Mouse (Mus musculus) heart, postnatal 0 days (tissue): ENCODE results near the gene Ext2. TPM values are rescaled to one million over a fixed set of nuclear protein-coding genes. Genes with fewer than 3 reads are reported as not detected.

Experiments used
- ATAC-seq: fragments of 200-750 bp; cut with Nextera tagmentation; 2 replicates; pipeline ENCODE4 v1.8.0; 2017; ENCODE audit warnings: low read depth, moderate number of reproducible peaks, moderate library complexity; ENCODE audit not compliant: insufficient read depth
- DNase-seq: peaks from one replicate; pipeline ENCODE4 v3.0.0-alpha.2; 2016; ENCODE audit warnings: low spot score
- H3K27ac ChIP-seq: fragments of 300-500 bp; sonication (generic); 2 replicates; pipeline ENCODE4 v1.5.1; 2014; ENCODE audit warnings: low read depth, mild to moderate bottlenecking
- H3K27me3 ChIP-seq: fragments of 300-500 bp; sonication (generic); 2 replicates; pipeline ENCODE4 v1.6.1; 2014; ENCODE audit warnings: low read length, mixed read lengths; ENCODE audit not compliant: control insufficient read depth, insufficient read depth
- H3K36me3 ChIP-seq: fragments of 300-500 bp; sonication (generic); replicated peaks from 2 replicates; pipeline ENCODE4 v1.6.1; 2014; ENCODE audit warnings: low read length, mixed read lengths; ENCODE audit not compliant: control insufficient read depth, insufficient read depth
- H3K4me1 ChIP-seq: fragments of 300-500 bp; sonication (generic); 2 replicates; pipeline ENCODE4 v1.6.1; 2014; ENCODE audit warnings: antibody characterized with exemption; ENCODE audit not compliant: control insufficient read depth, insufficient read depth
- H3K4me2 ChIP-seq: fragments of 300-500 bp; sonication (generic); 2 replicates; pipeline ENCODE4 v1.6.1; 2014; ENCODE audit warnings: low read depth, mild to moderate bottlenecking, low read length, moderate library complexity
- H3K4me3 ChIP-seq: fragments of 300-500 bp; sonication (generic); 2 replicates; pipeline ENCODE4 v1.5.1; 2014; ENCODE audit warnings: low read depth, low read length
- H3K9ac ChIP-seq: fragments of 300-500 bp; sonication (generic); replicated peaks from 2 replicates; pipeline ENCODE4 v1.6.1; 2014; ENCODE audit warnings: low read depth, low read length, mixed read lengths
- H3K9me3 ChIP-seq: fragments of 300-500 bp; sonication (generic); replicated peaks from 2 replicates; pipeline ENCODE4 v1.6.1; 2016; ENCODE audit warnings: low read length; ENCODE audit not compliant: control insufficient read depth
- CTCF ChIP-seq: IDR thresholded peaks from 2 replicates; pipeline ENCODE4 v1.5.1; 2016; ENCODE audit warnings: antibody characterized with exemption, control low read depth, low read depth
- EP300 ChIP-seq: IDR thresholded peaks from 2 replicates; pipeline ENCODE4 v1.6.1; 2016; ENCODE audit warnings: antibody characterized with exemption, low read depth
- WGBS: fragments of 180-500 bp; shearing (Covaris S2); extraction: QIAGEN DNeasy Blood & Tissue Kit; methylation state at CpG from one replicate; pipeline ENCODE4 v1.1.7; 2014; 5-methylcytosine and 5-hydroxymethylcytosine counted together
- polyA plus RNA-seq: library from polyadenylated mRNA; unstranded; fragments of >200 nt; fragmentation: Nextera tagmentation; extraction: Ambion mirVana; gene quantifications from 2 replicates; pipeline ENCODE4 v1.2.1, GENCODE M21; 2015
- total RNA-seq: library from RNA; depleted of rRNA; stranded (reverse); fragments of >200 nt; gene quantifications from 2 replicates; pipeline ENCODE4 v1.2.3, GENCODE M21; 2014; ENCODE audit warnings: low replicate concordance

Gene Ext2
- total and polyA plus RNA-seq, 2 experiments from 2014 or later = 32.8 to 40.3 TPM

- TF ChIP-seq CTCF = no peak
- TF ChIP-seq EP300 = no peak
- Histone ChIP-seq H3K9ac (no peak overlapping the region), H3K9me3 (no peaks in the 10 kb centered on the region), H3K4me1 (peaks cover 7% of the 10 kb centered on the region; the same call in 1 of the 2 replicates), H3K4me2 (no peak overlapping the region), H3K4me3 (no peak overlapping the region), H3K27me3 (no peaks in the 10 kb centered on the region), H3K36me3 (0 out of 2 replicates have a peak, but pooled peaks cover 6% of the 10 kb centered on the region), H3K27ac (no peak overlapping the region)
- DNase-seq = no peak
- no peak for ATAC-seq
- WGBS = 78% methylated on average over 6 of the region's 6 CpGs
Measured at GRCm38 (mm10) chr2:93753147-93753758, 69.1 kb downstream of the Ext2 start.

- WGBS = 74% methylated on average over 4 of the region's 4 CpGs
- no peak overlapping the region for H3K4me3 ChIP-seq
- H3K4me1 ChIP-seq = no peaks in the 10 kb centered on the region
- 0 out of 2 replicates have a peak, but pooled peaks cover 6% of the 10 kb centered on the region for H3K36me3 ChIP-seq
- TF ChIP-seq CTCF (no peak), EP300 (no peak)
- H3K27me3 ChIP-seq = no peaks in the 10 kb centered on the region
- DNase-seq = no peak
- no peak overlapping the region for H3K9ac ChIP-seq
- no peak for ATAC-seq
- no peak overlapping the region for H3K4me2 ChIP-seq
- H3K27ac ChIP-seq = no peak overlapping the region
- H3K9me3 ChIP-seq = no peaks in the 10 kb centered on the region
Measured at GRCm38 (mm10) chr2:93749709-93750108, 72.7 kb downstream of the Ext2 start.

- DNase-seq (no peak), ATAC-seq (no peak)
- no peaks in the 10 kb centered on the region for H3K4me1 ChIP-seq
- no peak overlapping the region for H3K4me2 ChIP-seq
- H3K27ac ChIP-seq = no peak overlapping the region
- no peak overlapping the region for H3K4me3 ChIP-seq
- H3K9ac ChIP-seq = no peak overlapping the region
- no peaks in the 10 kb centered on the region for H3K27me3 ChIP-seq
- 0 out of 2 replicates have a peak, but pooled peaks cover 6% of the 10 kb centered on the region for H3K36me3 ChIP-seq
- 88% methylated on average over 5 of the region's 5 CpGs for WGBS
- no peaks in the 10 kb centered on the region for H3K9me3 ChIP-seq
- TF ChIP-seq EP300 (no peak), CTCF (no peak)
Measured at GRCm38 (mm10) chr2:93747538-93748126, 74.7 kb downstream of the Ext2 start.

- Histone ChIP-seq H3K4me1 (no peaks in the 10 kb centered on the region), H3K27me3 (no peaks in the 10 kb centered on the region), H3K4me3 (no peak overlapping the region), H3K36me3 (0 out of 2 replicates have a peak, but pooled peaks cover 6% of the 10 kb centered on the region), H3K4me2 (no peak overlapping the region), H3K27ac (no peak overlapping the region), H3K9ac (no peak overlapping the region), H3K9me3 (no peaks in the 10 kb centered on the region)
- TF ChIP-seq CTCF = no peak
- no peak for TF ChIP-seq EP300
- WGBS = 84% methylated on average over 4 of the region's 4 CpGs
- DNase-seq (no peak), ATAC-seq (no peak)
Measured at GRCm38 (mm10) chr2:93746620-93747019, 75.7 kb downstream of the Ext2 start.

- no peaks in the 10 kb centered on the region for H3K4me1 ChIP-seq
- ATAC-seq = no peak
- WGBS = 72% methylated on average over 5 of the region's 5 CpGs
- no peaks in the 10 kb centered on the region for H3K9me3 ChIP-seq
- H3K4me2 ChIP-seq = no peak overlapping the region
- H3K9ac ChIP-seq = no peak overlapping the region
- TF ChIP-seq EP300 = no peak
- TF ChIP-seq CTCF = no peak
- H3K27me3 ChIP-seq = no peaks in the 10 kb centered on the region
- H3K27ac ChIP-seq = no peak overlapping the region
- no peak for DNase-seq
- 0 out of 2 replicates have a peak, but pooled peaks cover 6% of the 10 kb centered on the region for H3K36me3 ChIP-seq
- no peak overlapping the region for H3K4me3 ChIP-seq
Measured at GRCm38 (mm10) chr2:93746162-93746561, 76.2 kb downstream of the Ext2 start.
